Mouse (Mus musculus) retina, embryonic 14.5 days (tissue): ENCODE measurements around the gene Exoc6.
"Not testable (repeated sequence)": the region's sequence is repeated elsewhere in the genome, so short reads cannot be mapped to it uniquely, and the experiment has no call there.

Experiments
- DNase-seq: peaks from one replicate; pipeline ENCODE4 v3.0.0-alpha.2; 2015; ENCODE audit warnings: low spot score

Gene Exoc6

GRCm38 (mm10) chr19:37550101-37551039 is at the start of gene Exoc6:
Exoc6 (plus strand) TSS chr19:37550418.
- DNase-seq: peak; percentile 79

DNA sequence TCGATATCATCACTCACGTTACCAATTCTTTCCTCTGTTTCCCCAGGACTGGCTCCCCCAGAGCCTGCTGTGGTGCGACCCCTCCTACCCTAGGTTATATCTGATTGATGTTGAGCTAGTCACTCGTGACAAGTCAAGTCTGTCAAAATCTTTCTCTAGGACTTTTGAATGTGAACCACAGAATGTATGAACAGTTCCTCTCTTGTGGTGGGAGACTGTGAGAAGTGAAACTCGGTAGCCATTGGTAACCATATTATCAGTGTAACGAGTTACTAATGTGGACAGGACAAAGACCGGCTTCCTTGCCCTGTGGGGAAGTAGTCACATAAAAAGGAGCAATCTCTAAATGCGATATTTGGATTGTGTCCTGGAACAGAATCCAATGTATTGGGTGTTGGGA is 47.2 kb upstream of the Exoc6 start:
- no peak for DNase-seq

GRCm38 (mm10) chr19:37506066-37506465 is 44.2 kb upstream of the Exoc6 start:
- no peak for DNase-seq

DNA sequence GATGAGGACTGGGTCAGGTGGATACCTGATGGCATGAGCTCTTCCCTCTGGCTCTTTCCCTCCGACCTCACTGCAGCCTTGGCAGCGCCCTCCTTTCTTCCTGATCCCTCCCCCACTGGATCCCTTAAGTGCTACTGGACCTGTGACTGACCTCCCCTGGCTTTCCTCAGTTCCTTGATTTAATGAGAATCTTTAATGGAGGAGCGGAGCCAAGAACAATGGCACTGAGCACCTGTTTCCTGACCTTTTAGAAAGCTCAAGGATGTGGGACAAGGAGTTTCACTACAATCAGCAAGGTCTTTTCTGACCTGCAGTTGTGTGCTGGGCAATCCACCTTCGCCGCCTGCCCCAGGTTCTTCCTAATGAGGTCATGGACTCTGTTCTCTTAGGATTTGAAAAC is 43.6 kb upstream of the Exoc6 start:
- no peak for DNase-seq

- DNase-seq: peak; percentile 84
These were observed 40.5 kb upstream of the Exoc6 start for GRCm38 (mm10) chr19:37509725-37510124.

GRCm38 (mm10) chr19:37514811-37515292 is 35.4 kb upstream of the Exoc6 start:
- no peak for DNase-seq

DNA sequence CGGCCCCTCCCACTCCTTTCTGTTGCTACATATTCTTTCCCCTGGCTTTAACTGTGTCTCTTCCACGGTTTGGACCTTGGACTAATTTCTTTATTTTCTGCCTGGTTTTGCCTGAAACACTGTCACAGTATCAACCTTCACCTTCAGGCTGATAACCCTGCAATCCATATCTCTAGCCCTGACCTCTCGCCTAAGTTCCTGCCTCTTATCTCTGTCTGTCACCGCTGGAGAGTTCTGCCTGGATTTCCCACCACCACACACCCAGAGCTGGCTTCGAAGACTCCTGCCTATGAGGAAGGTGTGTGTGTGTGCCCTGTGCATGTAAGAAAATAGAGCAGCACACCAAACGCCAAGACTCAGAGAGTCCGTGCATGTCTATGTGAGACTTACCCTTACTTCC is 32.8 kb upstream of the Exoc6 start:
- DNase-seq: no peak

GRCm38 (mm10) chr19:37520740-37521433 is 29.3 kb upstream of the Exoc6 start:
- DNase-seq: no peak

- DNase-seq: no peak
These were observed 28.8 kb upstream of the Exoc6 start for GRCm38 (mm10) chr19:37521434-37521781.

- DNase-seq: no peak
These were observed 26.7 kb upstream of the Exoc6 start for GRCm38 (mm10) chr19:37523280-37524062.

DNA sequence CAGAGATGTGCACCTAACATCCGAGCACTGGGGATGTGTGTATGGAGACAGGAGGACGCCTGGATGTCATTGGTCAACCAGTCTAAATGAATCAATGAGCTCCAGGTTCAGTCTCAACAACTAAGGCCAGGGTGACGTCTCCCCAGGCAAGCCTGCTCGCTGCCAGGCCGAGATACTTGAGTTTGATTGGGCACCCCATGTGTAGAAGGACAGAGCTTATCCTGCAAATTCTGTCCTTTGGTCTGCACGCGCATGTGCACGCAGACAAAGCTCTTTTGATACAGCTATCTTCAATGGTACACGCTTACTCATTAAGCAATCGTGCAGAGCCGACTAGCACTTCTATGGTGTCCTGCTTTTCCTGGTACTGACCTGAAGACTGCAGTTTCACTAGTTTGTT is 24.3 kb upstream of the Exoc6 start:
- DNase-seq: no peak

DNA sequence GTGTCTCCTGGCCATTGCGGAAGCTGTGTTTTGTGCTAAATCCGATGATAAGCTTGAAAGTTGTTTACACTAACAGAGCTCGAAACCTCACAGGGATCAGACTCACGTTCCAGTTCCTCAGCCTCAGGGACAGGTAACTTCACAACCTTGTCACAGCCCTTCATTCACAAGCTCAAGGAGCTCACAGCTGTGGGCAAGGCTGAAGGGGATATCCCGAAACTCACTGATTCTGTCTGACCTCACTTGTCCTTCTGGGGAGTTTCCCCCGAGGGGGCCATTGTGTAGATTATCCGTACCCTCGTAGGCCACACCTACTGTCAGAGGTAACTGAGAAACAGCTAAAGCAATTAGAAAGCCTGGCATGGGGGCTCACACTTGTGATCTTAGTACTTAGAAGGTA is 23.4 kb upstream of the Exoc6 start:
- no peak for DNase-seq

GRCm38 (mm10) chr19:37527736-37528135 is 22.5 kb upstream of the Exoc6 start:
- not testable (repeated sequence) for DNase-seq

- DNase-seq: no peak
These were observed 21.6 kb upstream of the Exoc6 start for GRCm38 (mm10) chr19:37528581-37528980.

- DNase-seq: no peak
These were observed 20.9 kb upstream of the Exoc6 start for GRCm38 (mm10) chr19:37529296-37529695.

GRCm38 (mm10) chr19:37529975-37530515 is 20.2 kb upstream of the Exoc6 start:
- DNase-seq: peak; percentile 88

- no peak for DNase-seq
These were observed 19.6 kb upstream of the Exoc6 start for GRCm38 (mm10) chr19:37530601-37531000.

DNA sequence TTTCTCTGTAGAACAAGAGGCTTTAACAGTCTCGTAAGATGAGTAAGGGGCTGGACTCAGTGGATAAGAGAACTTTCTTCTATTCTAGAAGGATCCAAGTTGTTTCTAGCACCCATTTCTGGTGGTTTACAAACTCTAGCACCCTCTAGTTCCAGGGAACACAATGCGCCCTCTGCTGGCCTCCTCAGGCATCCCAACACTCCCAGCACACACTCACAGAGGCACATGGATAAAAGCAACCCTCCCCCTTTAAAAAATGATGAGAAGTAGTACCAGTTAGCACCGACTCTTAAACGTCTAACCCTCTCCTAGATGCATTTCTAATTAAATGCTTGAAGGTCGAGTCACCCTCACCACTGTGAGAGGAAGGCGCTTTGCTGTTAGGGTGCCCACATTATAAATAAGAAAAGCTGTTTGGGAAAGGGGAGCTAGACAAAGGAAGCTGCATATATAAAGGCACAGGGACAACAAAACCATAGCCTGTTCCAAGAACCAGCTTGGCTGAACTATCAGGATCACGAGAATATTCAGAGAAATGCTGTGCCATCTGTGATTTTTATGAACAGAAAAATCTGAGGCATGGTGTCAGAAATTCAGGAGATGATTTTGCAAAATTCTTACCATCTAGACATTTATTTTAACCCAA is 18.9 kb upstream of the Exoc6 start:
- no peak for DNase-seq

DNA sequence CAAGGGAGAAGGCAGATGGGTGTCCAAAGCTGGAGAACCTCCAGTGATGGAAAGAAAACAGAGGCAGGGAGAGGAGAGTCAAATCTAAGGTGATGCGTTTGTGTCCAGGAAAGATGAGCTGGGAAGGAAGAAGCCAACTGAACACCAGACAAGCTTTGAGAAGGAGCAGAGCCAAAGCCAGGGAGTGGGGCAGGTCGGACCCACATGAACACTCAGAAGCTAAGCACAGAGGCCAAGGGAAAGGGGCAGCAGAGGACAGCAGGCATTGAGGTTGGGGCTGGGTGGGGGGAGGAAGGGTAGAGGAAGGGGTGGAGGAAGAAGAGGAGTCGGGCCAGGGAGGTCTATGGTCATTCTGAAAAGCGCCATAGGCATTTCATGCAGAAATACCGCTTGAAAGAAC is 17.0 kb upstream of the Exoc6 start:
- no peak for DNase-seq

GRCm38 (mm10) chr19:37534737-37535365 is 15.4 kb upstream of the Exoc6 start:
- no peak for DNase-seq

DNA sequence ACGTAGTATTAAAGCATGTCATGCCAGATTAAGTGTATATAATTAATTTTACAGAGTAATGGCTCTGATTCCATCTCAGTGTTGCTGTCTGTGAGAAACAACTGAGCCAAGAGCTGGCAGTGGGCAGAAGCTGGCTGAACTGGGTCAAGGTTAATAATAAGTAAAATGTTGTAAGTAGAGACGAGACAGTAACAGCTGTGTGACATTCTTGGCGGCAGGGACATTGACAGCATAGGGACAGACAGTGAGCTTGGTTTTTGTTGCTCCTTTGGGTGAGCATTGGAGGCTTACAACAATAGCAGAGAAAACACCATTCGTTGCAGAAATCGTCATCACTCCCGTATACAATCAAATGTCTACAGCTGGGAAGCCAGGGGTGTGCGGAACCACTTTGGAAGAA is 13.8 kb upstream of the Exoc6 start:
- no peak for DNase-seq
